Mouse (Mus musculus) mesoderm, embryonic 11.5 days (tissue): Measurements from ENCODE around the gene Anp32e.
A peak's percentile ranks its signal among the peaks of the same experiment; 100 is the strongest.

Experiments
- DNase-seq: peaks from one replicate; pipeline ENCODE4 v3.0.0-alpha.2; 2012; ENCODE audit warnings: low read depth, low spot score

The Anp32e gene

GRCm38 (mm10) chr3:95995802-95996428, 66.9 kb downstream of the Anp32e start, which contains the start of gene Plekho1:
TSS of gene Plekho1 (minus strand) at chr3:95996001.
- peak; percentile 57 for DNase-seq

- peak; percentile 63 for DNase-seq
Observed at GRCm38 (mm10) chr3:95996451-95997073, 67.5 kb downstream of the Anp32e start.
